Mouse (Mus musculus) central nervous system, embryonic 14 days (tissue): ENCODE results near the gene Hmx3. TPM values are rescaled to one million over a fixed set of nuclear protein-coding genes. Genes with fewer than 3 reads are reported as not detected.

Experiments used
- polyA plus RNA-seq: library from polyadenylated mRNA; depleted of rRNA; stranded (reverse); fragments of >200 nt; gene quantifications from 2 replicates; pipeline ENCODE4 v1.2.3, GENCODE M21; 2012; rRNA removed

The Hmx3 gene
- 2.4 and 2.7 TPM in 2 replicates for polyA plus RNA-seq

GRCm38 (mm10) chr7:131542115-131542871 is at the start of gene Hmx3:
Hmx3 (plus strand) TSS chr7:131542867.

GRCm38 (mm10) chr7:131548473-131548872 is 5.8 kb downstream of the Hmx3 start, which contains the start of gene Hmx2:
Hmx2 (plus strand) TSS chr7:131548773.

GRCm38 (mm10) chr7:131559986-131560696 is 17.5 kb downstream of the Hmx3 start, which contains the start of gene Bub3:
Bub3 (plus strand) TSS chr7:131560222.

Other genes starting within 250 kb of the Hmx3 start
- gene Cuzd1, start 220.6 kb upstream of the Hmx3 start, polyA plus RNA-seq = 0.04 TPM in 1 of 2 replicates, not detected in the other
- 0.17 TPM in 1 of 2 replicates, not detected in the other for gene Fam24b, start 213.4 kb upstream of the Hmx3 start, polyA plus RNA-seq
- not detected in 2 replicates for gene Fam24a, start 209.0 kb upstream of the Hmx3 start, polyA plus RNA-seq
- 11.9 and 14.6 TPM in 2 replicates for gene 2310057M21Rik, start 180.1 kb upstream of the Hmx3 start, polyA plus RNA-seq
- 44.3 and 50.4 TPM in 2 replicates for gene Pstk, start 171.7 kb upstream of the Hmx3 start, polyA plus RNA-seq
- 16.4 and 17.2 TPM in 2 replicates for gene Ikzf5, start 132.3 kb upstream of the Hmx3 start, polyA plus RNA-seq
- 29.4 and 30.5 TPM in 2 replicates for gene Acadsb, start 132.3 kb upstream of the Hmx3 start, polyA plus RNA-seq
- gene Hmx2, start 5.9 kb downstream of the Hmx3 start, polyA plus RNA-seq = 1.8 and 2.1 TPM in 2 replicates
- gene Bub3, start 17.4 kb downstream of the Hmx3 start, polyA plus RNA-seq = 159 and 166 TPM in 2 replicates